Mouse (Mus musculus) CD4-positive, CD25-positive, alpha-beta regulatory T cell, adult 9 weeks (primary cell): ENCODE data around the gene Slc9a6. TPM values are rescaled to one million over a fixed set of nuclear protein-coding genes. Genes with fewer than 3 reads are reported as not detected.

ENCODE experiments used
- polyA plus RNA-seq: library from polyadenylated mRNA; unstranded; fragments of 100-300 nt; shearing (Covaris generic); gene quantifications from one replicate; pipeline ENCODE4 v1.2.1, GENCODE M21; 2017

Slc9a6 gene
- polyA plus RNA-seq, result 15.8 TPM

GRCm38 (mm10) chrX:56609623-56610317 is at the start of gene Slc9a6:
Slc9a6 (plus strand) TSS chrX:56609757.

GRCm38 (mm10) chrX:56597887-56598640 is 11.5 kb upstream of the Slc9a6 start, which contains the start of gene Mmgt1:
Mmgt1 (minus strand) TSS chrX:56598069.

Other genes with a start within 250 kb of the Slc9a6 start
- 2.8 TPM for gene Smim10l2a, start 235.2 kb upstream of the Slc9a6 start, polyA plus RNA-seq
- gene Gm2174, start 161.8 kb upstream of the Slc9a6 start, polyA plus RNA-seq, result not detected
- gene Ints6l, start 154.9 kb upstream of the Slc9a6 start, polyA plus RNA-seq, result 36.4 TPM
- not detected for gene Gm10477, start 85.0 kb upstream of the Slc9a6 start, polyA plus RNA-seq
- gene Gm648, start 60.2 kb upstream of the Slc9a6 start, polyA plus RNA-seq, result not detected
- gene Mmgt1, start 11.7 kb upstream of the Slc9a6 start, polyA plus RNA-seq, result 11.0 TPM
- gene Fhl1, start 122.0 kb downstream of the Slc9a6 start, polyA plus RNA-seq, result not detected
- 0.50 TPM for gene Map7d3, start 212.6 kb downstream of the Slc9a6 start, polyA plus RNA-seq